Mouse (Mus musculus) myocyte (in vitro differentiated cells): ENCODE data around the gene Hmcn2. TPM values are rescaled to one million over a fixed set of nuclear protein-coding genes. Genes with fewer than 3 reads are reported as not detected.

Experiments
- H3K27me3 ChIP-seq: one replicate; pipeline ENCODE4 v1.6.1; 2011; ENCODE audit not compliant: control insufficient read depth, insufficient read depth, insufficient read length
- H3K36me3 ChIP-seq: one replicate; pipeline ENCODE4 v1.6.1; 2011; ENCODE audit not compliant: control insufficient read depth, insufficient read depth
- H3K4me2 ChIP-seq: one replicate; pipeline ENCODE4 v1.6.1; 2011; ENCODE audit warnings: low read depth, control low read depth
- H3K4me3 ChIP-seq: one replicate; pipeline ENCODE4 v1.5.1; 2011; ENCODE audit warnings: mild to moderate bottlenecking, control low read depth, moderate library complexity
- H3K79me2 ChIP-seq: one replicate; pipeline ENCODE4 v1.6.1; 2011; ENCODE audit not compliant: control insufficient read depth, insufficient read depth
- H3ac ChIP-seq: one replicate; pipeline ENCODE4 v1.6.1; 2011; ENCODE audit not compliant: control insufficient read depth, insufficient read length
- CEBPB ChIP-seq: IDR thresholded peaks from 2 replicates; pipeline ENCODE4 v1.6.1; 2011; ENCODE audit warnings: mild to moderate bottlenecking, moderate library complexity; ENCODE audit not compliant: poor library complexity, insufficient read depth, severe bottlenecking
- E2F4 ChIP-seq: IDR thresholded peaks from one replicate; pipeline ENCODE4 v1.6.1; 2011; ENCODE audit warnings: mild to moderate bottlenecking, control low read depth, moderate library complexity; ENCODE audit not compliant: insufficient read depth
- MAX ChIP-seq: IDR thresholded peaks from one replicate; pipeline ENCODE4 v1.6.1; 2011; ENCODE audit warnings: low read depth, mild to moderate bottlenecking, control low read depth
- MYOD1 ChIP-seq, 3 experiments: IDR thresholded peaks; one replicate each; pipeline ENCODE4 v1.6.1; 2011; ENCODE audit warnings: control low read depth in 2 of 3, low read depth in 2 of 3, mild to moderate bottlenecking in 2 of 3, moderate library complexity in 1 of 3; ENCODE audit not compliant: insufficient read length in 2 of 3, control insufficient read depth in 1 of 3
- MYOG ChIP-seq, 3 experiments: IDR thresholded peaks; one replicate each; pipeline ENCODE4 v1.6.1; 2011; ENCODE audit warnings: control low read depth in 2 of 3, low read depth in 2 of 3, mild to moderate bottlenecking in 2 of 3; ENCODE audit not compliant: insufficient read length in 2 of 3, control insufficient read depth in 1 of 3, insufficient read depth in 1 of 3
- POLR2A ChIP-seq: IDR thresholded peaks from one replicate; pipeline ENCODE4 v1.6.1; 2011; ENCODE audit warnings: low read depth, mild to moderate bottlenecking, control low read depth, moderate library complexity; ENCODE audit not compliant: insufficient read length
- POLR2AphosphoS2 ChIP-seq: IDR thresholded peaks from one replicate; pipeline ENCODE4 v1.6.1; 2011; ENCODE audit warnings: low read depth, control low read depth; ENCODE audit not compliant: insufficient read length
- REST ChIP-seq: IDR thresholded peaks from one replicate; pipeline ENCODE4 v1.6.1; 2011; ENCODE audit warnings: mild to moderate bottlenecking, control low read depth, moderate library complexity; ENCODE audit not compliant: insufficient read depth, insufficient read length
- SRF ChIP-seq: IDR thresholded peaks from one replicate; pipeline ENCODE4 v1.6.1; 2011; ENCODE audit warnings: low read depth; ENCODE audit not compliant: control insufficient read depth, insufficient read length
- TCF12 ChIP-seq: IDR thresholded peaks from one replicate; pipeline ENCODE4 v1.6.1; 2011; ENCODE audit warnings: mild to moderate bottlenecking, control low read depth; ENCODE audit not compliant: poor library complexity, insufficient read depth, severe bottlenecking
- TCF3 ChIP-seq: IDR thresholded peaks from one replicate; pipeline ENCODE4 v1.6.1; 2011; ENCODE audit warnings: low read depth, control low read depth; ENCODE audit not compliant: insufficient read length
- USF1 ChIP-seq: IDR thresholded peaks from one replicate; pipeline ENCODE4 v1.6.1; 2011; ENCODE audit warnings: low read depth, mild to moderate bottlenecking, control low read depth, moderate library complexity
- polyA plus RNA-seq: library from polyadenylated mRNA; unstranded; fragments of >200 nt; fragmentation: generic; extraction: Trizol; gene quantifications from one replicate; pipeline ENCODE4 v1.2.1, GENCODE M21; 2012; ENCODE audit warnings: missing spikeins

The Hmcn2 gene
- polyA plus RNA-seq, 1 experiment: 2.6 TPM

- H3K79me2 ChIP-seq: no peaks in the 10 kb centered on the region
- H3K4me3 ChIP-seq: no peak overlapping the region
- no peak overlapping the region for H3ac ChIP-seq
- TF ChIP-seq USF1 (no peak), MAX (no peak), MYOD1 (IDR thresholded peaks at IDR 0.05; ENCODE audit: control insufficient read depth in 1 of 3, insufficient read length in 2 of 3, low read depth in 2 of 3) (no peak), POLR2A (no peak), E2F4 (no peak), TCF12 (no peak), CEBPB (no peak), MYOG (IDR thresholded peaks at IDR 0.05; ENCODE audit: control insufficient read depth in 1 of 3, insufficient read depth in 1 of 3, insufficient read length in 2 of 3, low read depth in 2 of 3) (no peak)
- H3K36me3 ChIP-seq: no peaks in the 10 kb centered on the region
- H3K27me3 ChIP-seq: no peaks in the 10 kb centered on the region
- no peak overlapping the region for H3K4me2 ChIP-seq
Observed at GRCm38 (mm10) chr2:31446036-31446435, 131.8 kb downstream of the Hmcn2 start.

- H3K79me2 ChIP-seq: no peaks in the 10 kb centered on the region
- no peak overlapping the region for H3K4me2 ChIP-seq
- H3ac ChIP-seq: no peak overlapping the region
- no peaks in the 10 kb centered on the region for H3K27me3 ChIP-seq
- TF ChIP-seq REST: no peak
- TF ChIP-seq CEBPB: no peak
- TF ChIP-seq TCF3: no peak
- no peak for TF ChIP-seq POLR2AphosphoS2
- TF ChIP-seq POLR2A: no peak
- TF ChIP-seq E2F4: no peak
- no peak for TF ChIP-seq MYOD1 (IDR thresholded peaks at IDR 0.05; ENCODE audit: control insufficient read depth in 1 of 3, insufficient read length in 2 of 3, low read depth in 2 of 3)
- no peak for TF ChIP-seq SRF
- TF ChIP-seq USF1: no peak
- no peak overlapping the region for H3K4me3 ChIP-seq
- no peaks in the 10 kb centered on the region for H3K36me3 ChIP-seq
Observed at GRCm38 (mm10) chr2:31446456-31446855, 132.2 kb downstream of the Hmcn2 start.

- no peaks in the 10 kb centered on the region for H3K79me2 ChIP-seq
- H3K27me3 ChIP-seq: no peaks in the 10 kb centered on the region
- H3K4me3 ChIP-seq: no peak overlapping the region
- no peak overlapping the region for H3K4me2 ChIP-seq
- TF ChIP-seq TCF12 (no peak), SRF (no peak)
- no peaks in the 10 kb centered on the region for H3K36me3 ChIP-seq
- H3ac ChIP-seq: no peak overlapping the region
Observed at GRCm38 (mm10) chr2:31447536-31447935, 133.3 kb downstream of the Hmcn2 start.

GRCm38 (mm10) chr2:31448756-31449440 is 134.7 kb downstream of the Hmcn2 start:
- peak overlapping the region; percentile 56 for H3K4me2 ChIP-seq
- TF ChIP-seq TCF3: no peak
- no peak for TF ChIP-seq USF1
- TF ChIP-seq SRF: no peak
- TF ChIP-seq E2F4: no peak
- no peak for TF ChIP-seq REST
- TF ChIP-seq CEBPB: no peak
- no peak for TF ChIP-seq MAX
- no peak for TF ChIP-seq MYOG (IDR thresholded peaks at IDR 0.05; ENCODE audit: control insufficient read depth in 1 of 3, insufficient read depth in 1 of 3, insufficient read length in 2 of 3, low read depth in 2 of 3)
- no peak for TF ChIP-seq POLR2A
- no peak for TF ChIP-seq POLR2AphosphoS2
- no peak for TF ChIP-seq MYOD1 (IDR thresholded peaks at IDR 0.05; ENCODE audit: control insufficient read depth in 1 of 3, insufficient read length in 2 of 3, low read depth in 2 of 3)
- TF ChIP-seq TCF12: no peak

GRCm38 (mm10) chr2:31449441-31449815 is 135.2 kb downstream of the Hmcn2 start:
- Histone ChIP-seq H3K4me2 (peak overlapping the region; percentile 56), H3ac (no peak overlapping the region), H3K27me3 (no peaks in the 10 kb centered on the region), H3K36me3 (no peaks in the 10 kb centered on the region), H3K4me3 (no peak overlapping the region), H3K79me2 (no peaks in the 10 kb centered on the region)
- no peak for TF ChIP-seq USF1
- TF ChIP-seq POLR2AphosphoS2: no peak
- peak; percentile 87 to 99 (median 97) for TF ChIP-seq MYOG (IDR thresholded peaks at IDR 0.05; ENCODE audit: control insufficient read depth in 1 of 3, insufficient read depth in 1 of 3, insufficient read length in 2 of 3, low read depth in 2 of 3)
- TF ChIP-seq TCF12: peak; percentile 74
- no peak for TF ChIP-seq E2F4
- no peak for TF ChIP-seq CEBPB
- TF ChIP-seq SRF: no peak
- no peak for TF ChIP-seq MAX
- TF ChIP-seq REST: no peak
- peak in 2 of 3 experiments; percentile 96 to 98 for TF ChIP-seq MYOD1 (IDR thresholded peaks at IDR 0.05; ENCODE audit: control insufficient read depth in 1 of 3, insufficient read length in 2 of 3, low read depth in 2 of 3)
- no peak for TF ChIP-seq POLR2A
- TF ChIP-seq TCF3: peak; percentile 94

More at GRCm38 (mm10) chr2:31448756-31449440, 134.7 kb downstream of the Hmcn2 start:
- H3ac ChIP-seq: no peak overlapping the region
- no peaks in the 10 kb centered on the region for H3K27me3 ChIP-seq
- H3K36me3 ChIP-seq: no peaks in the 10 kb centered on the region
- no peak overlapping the region for H3K4me3 ChIP-seq
- no peaks in the 10 kb centered on the region for H3K79me2 ChIP-seq
